Mouse (Mus musculus): Measurements from ENCODE around the gene Pcnx.
"Not testable (repeated sequence)": the region's sequence is repeated elsewhere in the genome, so short reads cannot be mapped to it uniquely, and the experiment has no call there.

Pcnx gene

GRCm38 (mm10) chr12:81949026-81949425 is 89.2 kb downstream of the Pcnx start:
- no peak for DNase-seq (ENCODE audit: extremely low read depth, low read depth)

- no peak for DNase-seq (ENCODE audit: extremely low read depth, low read depth)
Observed at GRCm38 (mm10) chr12:81950016-81950415, 90.2 kb downstream of the Pcnx start.

- DNase-seq (ENCODE audit: extremely low read depth, low read depth) = no peak
Observed at GRCm38 (mm10) chr12:81958351-81958750, 98.5 kb downstream of the Pcnx start.

- DNase-seq (ENCODE audit: extremely low read depth, low read depth) = peak; percentile 2
Observed at GRCm38 (mm10) chr12:81965416-81965815, 105.6 kb downstream of the Pcnx start.

- no peak for DNase-seq (ENCODE audit: extremely low read depth, low read depth)
Observed at GRCm38 (mm10) chr12:81971042-81971883, 111.4 kb downstream of the Pcnx start.

GRCm38 (mm10) chr12:81971884-81972362 is 112.1 kb downstream of the Pcnx start:
- no peak for DNase-seq (ENCODE audit: extremely low read depth, low read depth)

GRCm38 (mm10) chr12:81974806-81975205 is 115.0 kb downstream of the Pcnx start:
- peak; percentile 5 for DNase-seq (ENCODE audit: extremely low read depth, low read depth)

- no peak for DNase-seq (ENCODE audit: extremely low read depth, low read depth)
Observed at GRCm38 (mm10) chr12:81977346-81977745, 117.5 kb downstream of the Pcnx start.

GRCm38 (mm10) chr12:81979312-81979711 is 119.5 kb downstream of the Pcnx start:
- DNase-seq (ENCODE audit: extremely low read depth, low read depth) = no peak

- no peak for DNase-seq (ENCODE audit: extremely low read depth, low read depth)
Observed at GRCm38 (mm10) chr12:81992106-81992505, 132.3 kb downstream of the Pcnx start.

- no peak for DNase-seq (ENCODE audit: extremely low read depth, low read depth)
Observed at GRCm38 (mm10) chr12:81992996-81993395, 133.2 kb downstream of the Pcnx start.

GRCm38 (mm10) chr12:81994911-81995667 is 135.3 kb downstream of the Pcnx start:
- no peak for DNase-seq (ENCODE audit: extremely low read depth, low read depth)

- no peak for DNase-seq (ENCODE audit: extremely low read depth, low read depth)
Observed at GRCm38 (mm10) chr12:81996679-81997362, 137.0 kb downstream of the Pcnx start.

- no peak for DNase-seq (ENCODE audit: extremely low read depth, low read depth)
Observed at GRCm38 (mm10) chr12:81997497-81997896, 137.7 kb downstream of the Pcnx start.

GRCm38 (mm10) chr12:82002697-82003096 is 142.9 kb downstream of the Pcnx start:
- DNase-seq (ENCODE audit: extremely low read depth, low read depth) = not testable (repeated sequence)

- DNase-seq (ENCODE audit: extremely low read depth, low read depth) = not testable (repeated sequence)
Observed at GRCm38 (mm10) chr12:82025901-82026633, 166.2 kb downstream of the Pcnx start.

- not testable (repeated sequence) for DNase-seq (ENCODE audit: extremely low read depth, low read depth)
Observed at GRCm38 (mm10) chr12:82033524-82033923, 173.7 kb downstream of the Pcnx start.

GRCm38 (mm10) chr12:82033973-82034372 is 174.2 kb downstream of the Pcnx start:
- not testable (repeated sequence) for DNase-seq (ENCODE audit: extremely low read depth, low read depth)

GRCm38 (mm10) chr12:82044078-82044477 is 184.3 kb downstream of the Pcnx start:
- not testable (repeated sequence) for DNase-seq (ENCODE audit: extremely low read depth, low read depth)
